Mouse (Mus musculus) liver, embryonic 14.5 days (tissue): Measurements from ENCODE around the gene Arfgef2. TPM values are rescaled to one million over a fixed set of nuclear protein-coding genes. Genes with fewer than 3 reads are reported as not detected.

ENCODE experiments used
- ATAC-seq: fragments of 200-750 bp; cut with Nextera tagmentation; 2 replicates; pipeline ENCODE4 v1.8.0; 2017; ENCODE audit warnings: moderate number of reproducible peaks, mild to moderate bottlenecking, moderate library complexity; ENCODE audit not compliant: insufficient read depth
- DNase-seq, 3 experiments: peaks; one replicate each; pipeline ENCODE4 v3.0.0-alpha.2; 2012 to 2013; ENCODE audit warnings: low read depth in 3 of 3, low spot score in 3 of 3
- H3K27ac ChIP-seq: fragments of 300-500 bp; sonication (generic); 2 replicates; pipeline ENCODE4 v1.5.1; 2014; ENCODE audit warnings: moderate library complexity, mild to moderate bottlenecking, control low read depth, inconsistent platforms
- H3K27me3 ChIP-seq: fragments of 300-500 bp; sonication (generic); 2 replicates; pipeline ENCODE4 v1.6.1; 2014; ENCODE audit warnings: mild to moderate bottlenecking, low read length, moderate library complexity; ENCODE audit not compliant: control insufficient read depth, insufficient read depth
- H3K36me3 ChIP-seq: fragments of 300-500 bp; sonication (generic); replicated peaks from 2 replicates; pipeline ENCODE4 v1.6.1; 2014; ENCODE audit warnings: low read depth; ENCODE audit not compliant: control insufficient read depth, insufficient read depth
- H3K4me1 ChIP-seq, 2 experiments: fragments of 200-500 bp in 1 of 2; fragments of 300-500 bp in 1 of 2; sonication (generic) in 1 of 2; replicated peaks; 2 replicates each; pipeline ENCODE4 v1.6.1; 2012 to 2014; ENCODE audit warnings: antibody characterized with exemption in 1 of 2, inconsistent platforms in 1 of 2, low read length in 1 of 2; ENCODE audit not compliant: control insufficient read depth in 2 of 2, insufficient read depth in 2 of 2
- H3K4me2 ChIP-seq: fragments of 300-500 bp; sonication (generic); 2 replicates; pipeline ENCODE4 v1.6.1; 2014; ENCODE audit warnings: low read depth, mild to moderate bottlenecking, control low read depth, moderate library complexity
- H3K4me3 ChIP-seq, 2 experiments: fragments of 200-500 bp in 1 of 2; fragments of 300-500 bp in 1 of 2; sonication (generic) in 1 of 2; 2 replicates each; pipeline ENCODE4 v1.5.1; 2012 to 2014; ENCODE audit warnings: low read depth in 2 of 2, low read length in 2 of 2, mild to moderate bottlenecking in 2 of 2, control low read depth in 1 of 2, inconsistent platforms in 1 of 2, moderate library complexity in 1 of 2; ENCODE audit not compliant: insufficient read depth in 1 of 2
- H3K9ac ChIP-seq: fragments of 300-500 bp; sonication (generic); replicated peaks from 2 replicates; pipeline ENCODE4 v1.6.1; 2014; ENCODE audit warnings: mild to moderate bottlenecking, control low read depth, moderate library complexity
- H3K9me3 ChIP-seq: fragments of 300-500 bp; sonication (generic); 2 replicates; pipeline ENCODE4 v1.6.1; 2016; ENCODE audit warnings: low read length, mixed read lengths; ENCODE audit not compliant: control insufficient read depth
- CTCF ChIP-seq: IDR thresholded peaks from 2 replicates; pipeline ENCODE4 v1.5.1; 2016; ENCODE audit warnings: antibody characterized with exemption, low read depth, control low read depth
- EP300 ChIP-seq: IDR thresholded peaks from 2 replicates; pipeline ENCODE4 v1.6.1; 2016; ENCODE audit warnings: antibody characterized with exemption, low read depth
- WGBS: fragments of 180-500 bp; shearing (Covaris S2); extraction: QIAGEN DNeasy Blood & Tissue Kit; methylation state at CpG from one replicate; pipeline ENCODE4 v1.1.7; 2014; ENCODE audit not compliant: insufficient replicate concordance; 5-methylcytosine and 5-hydroxymethylcytosine counted together
- polyA plus RNA-seq, 2 experiments: library from polyadenylated mRNA; depleted of rRNA in 1 of 2; stranded (reverse) in 1 of 2; unstranded in 1 of 2; fragments of >200 nt; fragmentation: Nextera tagmentation in 1 of 2; extraction: Ambion mirVana in 1 of 2; gene quantifications; 2 replicates each; pipeline versions ENCODE4 v1.2.1 to v1.2.3; 2012 to 2014

The Arfgef2 gene
- polyA plus RNA-seq, 2 experiments = 4.8 to 5.5 TPM

DNA sequence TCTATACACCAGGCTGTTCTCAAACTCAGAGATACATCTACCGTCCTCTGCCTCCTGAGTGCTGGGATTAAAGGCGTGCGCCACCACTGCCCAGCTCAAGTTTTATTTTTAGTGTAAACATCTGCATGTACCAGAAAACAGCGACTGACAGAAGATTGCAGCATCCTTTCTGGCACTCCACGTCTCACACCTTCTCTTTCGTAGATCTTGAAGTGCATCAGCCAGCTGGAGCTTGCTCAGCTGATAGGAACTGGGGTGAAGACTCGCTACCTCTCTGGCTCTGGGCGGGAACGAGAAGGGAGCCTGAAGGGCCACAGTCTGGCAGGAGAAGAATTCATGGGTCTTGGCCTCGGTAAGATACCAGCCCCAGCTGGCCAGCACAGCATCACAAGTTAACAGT, 60.1 kb downstream of the Arfgef2 start:
- Histone ChIP-seq H3K27me3 (no peaks in the 10 kb centered on the region), H3K4me2 (no peak overlapping the region), H3K27ac (no peak overlapping the region), H3K4me1 (peaks cover 0 to 5% of the 10 kb centered on the region in 2 experiments; a peak in 1 of 4 replicates), H3K36me3 (peaks cover 35% of the 10 kb centered on the region), H3K9me3 (no peaks in the 10 kb centered on the region), H3K4me3 (no peak overlapping the region), H3K9ac (no peak overlapping the region)
- no peak for TF ChIP-seq EP300
- TF ChIP-seq CTCF = no peak
- 70% methylated on average over 10 of the region's 10 CpGs for WGBS
- DNase-seq (no peak), ATAC-seq (no peak)

DNA sequence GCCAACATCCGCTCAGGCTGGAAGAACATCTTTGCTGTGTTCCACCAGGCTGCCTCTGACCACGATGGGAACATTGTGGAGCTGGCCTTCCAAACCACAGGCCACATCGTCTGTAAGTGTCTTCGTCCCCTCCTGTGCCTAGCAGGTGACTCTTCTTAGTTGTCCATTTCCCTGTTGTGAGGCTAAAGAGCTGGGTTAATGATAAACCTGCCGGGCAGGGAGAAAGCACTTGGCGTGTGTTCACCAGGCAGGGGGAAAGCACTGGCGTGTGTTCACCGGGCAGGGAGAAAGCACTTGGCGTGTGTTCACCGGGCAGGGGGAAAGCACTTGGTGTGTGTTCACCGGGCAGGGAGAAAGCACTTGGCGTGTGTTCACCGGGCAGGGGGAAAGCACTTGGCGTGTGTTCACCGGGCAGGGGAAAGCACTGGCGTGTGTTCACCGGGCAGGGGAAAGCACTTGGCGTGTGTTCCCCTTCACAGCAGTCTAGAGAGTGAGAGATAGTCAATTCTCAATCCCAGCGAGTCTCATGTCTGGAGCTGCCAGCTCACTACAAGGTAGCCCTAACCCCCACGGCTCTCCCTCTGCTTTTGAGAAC, 65.0 kb downstream of the Arfgef2 start:
- no peak for ATAC-seq
- H3K27ac ChIP-seq = no peak overlapping the region

DNA sequence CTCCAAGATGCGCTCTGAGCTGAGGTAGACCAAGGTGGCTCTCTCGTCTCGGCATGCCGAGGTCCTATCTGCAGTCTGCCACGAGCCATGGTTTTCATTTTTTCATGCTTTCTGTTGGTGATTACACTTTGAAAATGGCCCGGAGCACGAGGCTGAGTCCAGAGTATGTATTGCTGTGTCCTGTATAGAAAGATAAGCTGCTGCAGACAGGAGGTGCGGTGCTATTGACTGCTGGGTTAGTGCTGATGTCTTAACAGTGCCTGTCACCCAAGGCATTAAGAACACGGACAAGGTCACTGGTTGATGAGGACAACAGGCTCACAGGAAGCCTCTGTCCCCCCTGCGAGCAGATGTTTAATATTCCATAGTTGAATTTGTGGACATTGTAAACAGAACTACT, 65.5 kb downstream of the Arfgef2 start:
- Histone ChIP-seq H3K4me1 (peaks cover 0 to 5% of the 10 kb centered on the region in 2 experiments; a peak in 1 of 4 replicates), H3K27ac (no peak overlapping the region), H3K9ac (no peak overlapping the region), H3K27me3 (no peaks in the 10 kb centered on the region), H3K36me3 (peaks cover 30% of the 10 kb centered on the region), H3K9me3 (no peaks in the 10 kb centered on the region), H3K4me2 (no peak overlapping the region), H3K4me3 (no peak overlapping the region)
- ATAC-seq (peak; percentile 65; the same call in 1 of the 2 replicates), DNase-seq (peak in 1 of 3 experiments; percentile 28)
- WGBS = 57% methylated on average over 10 of the region's 10 CpGs
- TF ChIP-seq CTCF = no peak
- no peak for TF ChIP-seq EP300

More for the DNA sequence above, 65.0 kb downstream of the Arfgef2 start:
- H3K9me3 ChIP-seq = no peaks in the 10 kb centered on the region
- peaks cover 35% of the 10 kb centered on the region for H3K36me3 ChIP-seq
- TF ChIP-seq CTCF = no peak
- TF ChIP-seq EP300 = no peak
- no peaks in the 10 kb centered on the region for H3K27me3 ChIP-seq
- no peak overlapping the region for H3K9ac ChIP-seq
- no peak for DNase-seq
- H3K4me2 ChIP-seq = no peak overlapping the region
- WGBS = 81% methylated on average over 20 of the region's 20 CpGs
- no peak overlapping the region for H3K4me3 ChIP-seq
- peaks cover 0 to 5% of the 10 kb centered on the region in 2 experiments; a peak in 1 of 4 replicates for H3K4me1 ChIP-seq

DNA sequence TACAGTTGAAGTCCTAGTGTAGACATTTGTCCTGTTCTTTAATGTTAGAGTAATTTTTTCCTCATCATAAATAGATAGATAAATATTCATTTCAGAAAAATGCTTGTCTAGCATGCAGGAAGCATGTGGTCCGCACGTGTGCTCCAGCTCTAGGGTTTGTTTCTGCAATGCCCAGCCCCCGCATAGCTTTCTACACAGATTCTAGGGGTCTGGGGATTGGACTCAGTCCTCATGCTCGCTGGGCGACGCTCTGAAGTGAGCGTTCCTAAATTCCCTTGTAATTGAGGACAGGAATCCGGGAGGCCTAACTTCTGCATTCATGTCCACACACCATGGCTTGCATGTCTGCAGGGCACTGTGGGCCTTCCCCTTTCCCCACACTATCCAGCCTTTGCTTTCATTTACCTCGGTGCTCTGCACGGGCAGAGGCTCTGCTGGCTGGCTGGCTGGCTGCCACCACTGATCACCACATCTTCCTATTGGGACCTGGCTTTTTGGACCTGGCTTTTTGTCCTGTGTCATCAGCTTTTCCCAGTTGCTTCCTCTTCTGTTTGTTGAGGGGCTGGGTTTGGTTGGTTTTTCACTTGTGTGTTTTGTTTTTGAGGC, 69.4 kb downstream of the Arfgef2 start:
- no peak overlapping the region for H3K4me3 ChIP-seq

DNA sequence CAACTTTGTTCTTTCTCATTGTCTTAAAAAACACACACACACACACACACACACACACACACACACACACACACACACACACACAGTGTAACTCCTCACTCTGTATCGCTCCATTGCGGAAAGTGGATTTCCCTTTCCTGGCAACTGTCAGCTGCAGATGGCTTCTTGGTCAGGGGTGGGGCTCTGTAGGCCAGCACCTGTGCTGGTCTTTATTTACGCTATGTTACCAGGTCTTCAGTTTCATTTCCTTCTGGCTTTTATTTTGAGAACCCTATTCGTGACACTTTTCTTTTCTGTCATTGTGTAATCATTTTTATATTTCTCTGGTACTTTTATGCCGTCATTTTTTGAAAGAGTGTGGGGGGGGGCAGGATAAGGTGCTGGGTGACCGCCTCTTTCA, 70.2 kb downstream of the Arfgef2 start:
- WGBS = 83% methylated on average over 6 of the region's 6 CpGs
- H3K4me2 ChIP-seq = no peak overlapping the region
- TF ChIP-seq EP300 (no peak), CTCF (no peak)
- H3K36me3 ChIP-seq = peaks cover 17% of the 10 kb centered on the region
- DNase-seq (no peak), ATAC-seq (no peak)
- no peak overlapping the region for H3K27ac ChIP-seq
- no peaks in the 10 kb centered on the region for H3K27me3 ChIP-seq
- no peak overlapping the region for H3K9ac ChIP-seq
- H3K9me3 ChIP-seq = no peaks in the 10 kb centered on the region
- no peaks in the 10 kb centered on the region for H3K4me1 ChIP-seq
- no peak overlapping the region for H3K4me3 ChIP-seq

More for the DNA sequence above, 69.4 kb downstream of the Arfgef2 start:
- Histone ChIP-seq H3K9ac (no peak overlapping the region), H3K27me3 (no peaks in the 10 kb centered on the region), H3K36me3 (peaks cover 17% of the 10 kb centered on the region), H3K9me3 (no peaks in the 10 kb centered on the region), H3K4me1 (peaks cover 0 to 4% of the 10 kb centered on the region in 2 experiments; a peak in 1 of 4 replicates), H3K4me2 (no peak overlapping the region), H3K27ac (no peak overlapping the region)
- 75% methylated on average over 10 of the region's 10 CpGs for WGBS
- no peak for TF ChIP-seq EP300
- ATAC-seq = no peak
- DNase-seq = no peak
